Mouse (Mus musculus) ovary, adult 18-20 months (tissue): ENCODE results near the gene Samm50.

Experiments
- DNase-seq: peaks from one replicate; pipeline ENCODE4 v3.0.0; 2022; ENCODE audit warnings: low spot score, mixed read lengths

Gene Samm50

GRCm38 (mm10) chr15:84238552-84238951 lies 46.5 kb downstream of the Samm50 start:
- DNase-seq, result no peak

DNA sequence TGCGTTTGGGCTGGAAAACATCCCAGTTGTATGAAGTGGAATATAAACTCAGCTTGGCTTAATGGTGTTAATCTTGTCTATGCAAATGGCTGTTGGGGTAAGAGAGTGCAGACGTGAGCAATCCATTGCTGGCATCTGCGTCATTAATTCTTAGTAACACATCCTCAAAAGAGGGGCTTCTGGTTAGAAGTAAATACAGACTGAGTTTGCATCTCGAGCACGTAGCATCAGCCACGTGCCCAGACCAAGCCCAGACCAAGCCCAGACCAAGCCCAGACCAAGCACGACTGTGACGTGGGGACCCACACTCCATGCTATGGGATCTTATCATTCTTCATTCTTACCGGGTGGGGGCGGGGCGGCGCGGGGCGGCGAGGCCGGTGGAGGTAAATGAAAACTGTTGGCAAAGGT lies 47.0 kb downstream of the Samm50 start:
- DNase-seq, result no peak

DNA sequence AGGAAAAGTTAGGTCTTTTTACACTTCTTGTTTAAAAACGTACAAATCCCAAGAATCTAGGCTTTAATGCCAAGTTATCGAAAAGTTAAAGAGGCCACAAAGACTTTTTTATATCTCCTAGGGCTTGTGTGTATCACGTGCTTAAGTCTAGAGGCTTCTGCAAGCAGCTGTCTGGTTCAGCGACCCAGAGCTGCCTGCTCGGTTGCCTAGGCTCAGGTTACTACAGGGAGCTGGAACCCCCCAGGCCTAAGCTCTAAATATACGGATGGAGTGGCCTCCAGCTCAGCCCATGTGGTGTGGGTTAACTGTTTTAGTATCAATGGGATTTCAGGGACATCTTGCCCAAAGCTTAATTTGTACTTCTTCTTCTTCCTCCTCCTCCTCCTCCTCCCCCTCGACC lies 49.5 kb downstream of the Samm50 start:
- DNase-seq, result no peak

DNA sequence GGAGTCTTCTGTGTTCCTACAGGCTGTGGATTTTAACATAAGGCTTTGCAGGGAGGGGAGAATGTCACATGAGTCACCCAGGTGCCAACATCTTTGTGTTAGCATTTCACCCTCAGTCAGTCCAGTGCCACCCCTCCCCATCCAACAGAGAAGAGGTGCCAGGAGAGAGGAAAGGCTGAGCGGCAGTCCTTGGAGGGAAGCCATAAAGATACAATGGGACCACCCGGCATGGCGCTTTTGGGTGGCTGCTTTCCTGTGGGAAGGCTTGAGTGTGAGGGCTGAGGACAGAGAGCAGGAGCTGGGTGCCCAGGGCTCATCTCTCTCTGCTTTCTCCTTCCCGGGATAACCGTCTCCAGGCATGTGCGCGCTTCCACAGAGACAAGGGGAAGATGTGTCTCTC lies 53.1 kb downstream of the Samm50 start:
- no peak for DNase-seq

GRCm38 (mm10) chr15:84246195-84246594 lies 54.2 kb downstream of the Samm50 start:
- no peak for DNase-seq

DNA sequence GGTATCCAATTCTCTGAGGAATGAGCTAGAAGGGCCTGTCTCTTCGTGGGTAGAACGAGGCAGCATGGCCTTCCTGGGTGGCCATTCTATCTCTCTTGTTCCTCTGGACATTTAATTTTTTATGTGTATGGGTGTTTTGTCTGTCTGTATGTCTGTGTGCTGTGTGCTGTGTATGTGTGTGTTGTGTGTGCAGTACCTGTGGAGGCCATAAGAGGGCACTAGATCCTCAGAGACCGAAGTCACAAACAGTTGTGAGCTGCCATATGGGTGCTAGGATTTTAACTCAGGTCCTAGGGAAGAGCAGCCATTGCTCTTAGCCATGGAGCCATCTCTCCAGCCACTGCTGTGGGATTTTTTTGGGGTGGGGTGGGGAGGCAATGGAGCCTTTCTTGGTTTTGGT lies 55.3 kb downstream of the Samm50 start:
- no peak for DNase-seq

DNA sequence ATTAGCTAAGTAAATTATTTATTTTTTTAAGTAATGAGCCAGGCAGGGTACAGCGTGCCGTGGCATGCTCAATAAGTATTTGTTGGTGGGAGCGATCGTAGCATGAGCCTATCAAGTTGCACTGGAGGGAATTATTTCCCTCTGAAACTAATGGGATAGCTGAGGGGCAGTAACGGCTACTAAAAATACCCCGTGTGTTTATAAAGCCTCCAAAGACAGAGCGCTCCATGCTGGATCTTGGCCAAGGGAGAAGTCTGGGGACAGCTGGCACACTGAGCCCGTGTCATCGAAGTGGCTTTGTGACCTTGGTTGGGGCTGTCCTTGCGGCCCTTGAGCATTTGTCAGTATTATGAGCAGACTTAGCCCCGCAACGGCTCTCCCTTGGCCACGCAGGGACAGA lies 59.2 kb downstream of the Samm50 start:
- peak; percentile 26 for DNase-seq

- no peak for DNase-seq
Measured at GRCm38 (mm10) chr15:84252645-84253044, 60.6 kb downstream of the Samm50 start.

- DNase-seq, result no peak
Measured at GRCm38 (mm10) chr15:84253757-84254156, 61.7 kb downstream of the Samm50 start.

GRCm38 (mm10) chr15:84254387-84254786 lies 62.3 kb downstream of the Samm50 start:
- no peak for DNase-seq

DNA sequence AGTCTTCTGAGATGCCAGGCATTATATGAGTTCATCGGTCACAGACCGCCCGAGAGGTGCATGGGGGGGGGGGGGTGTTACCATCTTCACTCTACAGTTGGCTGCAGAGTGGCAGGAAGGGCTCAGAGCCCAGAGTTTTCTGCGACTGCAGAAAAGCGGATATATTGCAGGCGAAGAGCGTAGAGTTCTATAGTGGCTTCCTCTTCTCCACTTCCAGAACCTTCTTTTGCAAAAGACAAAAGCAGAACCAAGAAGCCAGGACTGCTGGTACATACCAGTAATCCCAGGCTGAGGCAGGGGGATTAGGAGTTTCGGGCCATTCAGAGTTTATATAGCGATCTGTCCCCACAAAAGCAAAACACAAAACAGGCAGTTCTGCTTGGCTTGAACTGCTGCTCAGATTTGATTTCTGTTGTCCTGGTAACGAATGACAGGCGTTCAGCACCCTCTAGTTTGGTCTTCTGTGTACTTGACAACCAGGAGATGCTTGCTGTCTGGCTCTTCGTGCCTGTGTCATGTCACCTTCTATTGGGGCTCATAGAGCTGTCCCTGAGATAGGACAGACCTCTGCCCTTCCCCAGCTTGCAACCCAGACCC lies 64.3 kb downstream of the Samm50 start:
- DNase-seq, result no peak

DNA sequence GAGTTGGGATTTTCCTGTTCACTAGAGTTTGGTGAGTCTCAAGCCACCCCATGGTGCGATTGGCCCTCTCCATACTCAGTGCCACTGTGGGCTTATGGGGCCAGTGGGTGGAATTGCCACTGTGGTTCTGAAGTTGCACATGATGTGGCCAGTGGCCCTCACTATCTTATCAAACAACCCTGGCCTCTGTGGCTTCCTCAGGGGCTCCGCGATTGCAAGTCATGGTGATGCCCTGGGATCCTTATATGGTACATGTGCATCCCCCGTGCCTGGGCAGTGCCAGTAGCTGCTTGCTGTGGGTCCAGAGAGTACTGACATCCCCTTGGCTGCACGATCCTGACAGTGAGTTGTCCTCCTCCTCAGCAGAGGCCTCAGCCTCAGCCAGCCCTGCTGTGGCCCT lies 64.8 kb downstream of the Samm50 start:
- no peak for DNase-seq

DNA sequence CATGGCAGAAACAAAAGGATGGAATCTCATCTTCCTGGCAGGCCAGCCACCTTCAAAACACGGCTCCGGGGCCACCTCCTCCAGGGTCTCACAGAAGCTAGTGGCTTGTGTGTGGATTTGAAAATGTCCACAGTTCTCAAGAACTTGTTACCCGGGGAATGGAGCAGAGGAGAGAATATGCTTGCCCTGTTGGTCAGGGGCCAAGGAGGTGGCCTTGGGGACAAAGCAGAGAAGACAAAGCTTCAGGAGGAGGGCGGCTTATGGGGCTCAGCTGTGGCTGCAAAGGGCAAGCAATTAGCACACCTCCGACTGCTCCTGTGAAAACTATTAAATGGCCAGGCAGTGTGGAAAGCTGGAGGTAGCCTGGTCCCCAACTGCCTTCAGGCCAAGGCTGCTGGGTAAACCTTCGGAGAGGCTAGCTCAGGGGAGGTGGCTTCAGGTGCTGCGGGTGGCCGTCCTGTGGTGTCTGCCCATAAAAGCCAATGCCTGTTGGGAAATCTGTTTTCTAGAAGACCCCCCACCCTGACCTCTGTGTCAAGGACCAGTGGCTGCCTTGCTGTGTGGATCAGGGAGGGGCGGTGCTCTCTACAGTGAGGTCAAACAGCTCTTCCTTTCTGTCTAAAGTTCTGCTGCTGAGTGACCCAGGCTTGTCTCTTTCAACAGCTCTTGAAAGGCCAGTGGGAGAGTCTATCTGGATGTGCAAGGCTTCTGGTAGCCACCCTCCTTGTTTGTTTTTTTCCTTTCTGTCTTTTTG lies 66.7 kb downstream of the Samm50 start:
- no peak for DNase-seq

- DNase-seq, result peak; percentile 35
Measured at GRCm38 (mm10) chr15:84260123-84260822, 68.2 kb downstream of the Samm50 start.

- no peak for DNase-seq
Measured at GRCm38 (mm10) chr15:84262630-84263029, 70.6 kb downstream of the Samm50 start.

- DNase-seq, result no peak
Measured at GRCm38 (mm10) chr15:84263573-84263972, 71.5 kb downstream of the Samm50 start.

GRCm38 (mm10) chr15:84265141-84265540 lies 73.1 kb downstream of the Samm50 start:
- DNase-seq, result peak; percentile 54

DNA sequence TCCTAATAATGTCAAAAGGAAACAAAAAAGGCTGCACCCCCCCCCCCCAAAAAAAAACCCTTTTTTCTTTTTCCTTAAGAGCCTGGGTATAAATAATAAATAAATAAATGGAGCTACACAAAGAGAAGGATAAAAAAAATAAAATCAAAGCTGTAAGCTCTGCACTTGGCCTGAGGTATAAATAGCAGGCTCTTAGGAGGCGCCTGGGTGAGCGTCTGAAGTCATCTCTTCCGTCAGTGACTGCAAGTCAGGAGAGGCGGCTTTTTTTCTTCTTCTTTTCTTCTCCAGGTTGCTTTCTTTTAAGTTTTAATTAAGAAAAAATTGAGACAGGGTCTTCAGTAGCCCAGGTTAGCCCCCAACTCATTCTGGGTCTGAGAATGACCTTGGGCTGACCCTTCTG lies 74.2 kb downstream of the Samm50 start:
- no peak for DNase-seq
